Mouse (Mus musculus): ENCODE results near the gene Tmem220. TPM values are rescaled to one million over a fixed set of nuclear protein-coding genes. Genes with fewer than 3 reads are reported as not detected.

Gene Tmem220
- polyA plus RNA-seq, 2 experiments: 1.2 to 1.7 TPM

- no peak for TF ChIP-seq POLR2A (IDR thresholded peaks at IDR 0.05; ENCODE audit: borderline replicate concordance, extremely low read depth, insufficient read depth, insufficient read length)
- H3K36me3 ChIP-seq (ENCODE audit: control insufficient read depth, insufficient read depth, low read length): peaks cover 8% of the 10 kb centered on the region
- H3K4me2 ChIP-seq (replicated peaks; ENCODE audit: low read depth, low read length, severe bottlenecking): no peak overlapping the region
- H3K4me3 ChIP-seq (replicated peaks; ENCODE audit: low read length): no peak overlapping the region
- WGBS: 89% methylated on average over 3 of the region's 3 CpGs
- no peak overlapping the region for H3K27ac ChIP-seq (replicated peaks; ENCODE audit: low read depth, low read length)
- DNase-seq (ENCODE audit: low spot score) (no peak), ATAC-seq (ENCODE audit: low FRiP score, low read depth) (no peak)
- H3K9ac ChIP-seq (ENCODE audit: low read depth, low read length, severe bottlenecking): no peak overlapping the region
- no peaks in the 10 kb centered on the region for H3K9me3 ChIP-seq (ENCODE audit: control insufficient read depth, low read length)
- H3K27me3 ChIP-seq (ENCODE audit: control insufficient read depth, insufficient read depth, low read length): no peaks in the 10 kb centered on the region
- peaks cover 10% of the 10 kb centered on the region for H3K4me1 ChIP-seq (ENCODE audit: control insufficient read depth, insufficient read depth, low read length)
These were observed 24.3 kb downstream of the Tmem220 start for GRCm38 (mm10) chr11:67049256-67049655.

- Histone ChIP-seq H3K9me3 (ENCODE audit: control insufficient read depth, low read length) (no peaks in the 10 kb centered on the region), H3K4me3 (replicated peaks; ENCODE audit: low read length) (peak overlapping the region; percentile 95), H3K36me3 (ENCODE audit: control insufficient read depth, insufficient read depth, low read length) (peaks cover 14% of the 10 kb centered on the region), H3K4me1 (ENCODE audit: control insufficient read depth, insufficient read depth, low read length) (peaks cover 10% of the 10 kb centered on the region), H3K27ac (replicated peaks; ENCODE audit: low read depth, low read length) (peak overlapping the region; percentile 71), H3K4me2 (replicated peaks; ENCODE audit: low read depth, low read length, severe bottlenecking) (peak overlapping the region; percentile 71), H3K9ac (ENCODE audit: low read depth, low read length, severe bottlenecking) (peak overlapping the region; percentile 84), H3K27me3 (ENCODE audit: control insufficient read depth, insufficient read depth, low read length) (no peaks in the 10 kb centered on the region)
- DNase-seq (ENCODE audit: low spot score) (peak; percentile 14), ATAC-seq (ENCODE audit: low FRiP score, low read depth) (peak; percentile 28; the same call in 1 of the 2 replicates)
- 6% methylated on average over 16 of the region's 16 CpGs for WGBS
- TF ChIP-seq POLR2A (IDR thresholded peaks at IDR 0.05; ENCODE audit: borderline replicate concordance, extremely low read depth, insufficient read depth, insufficient read length): no peak
These were observed 26.8 kb downstream of the Tmem220 start for GRCm38 (mm10) chr11:67051676-67052320.

- ATAC-seq (ENCODE audit: low FRiP score, low read depth) (peak; percentile 90), DNase-seq (ENCODE audit: low spot score) (peak; percentile 87)
- Histone ChIP-seq H3K9ac (ENCODE audit: low read depth, low read length, severe bottlenecking) (peak within 1 kb of the TSS; percentile 84), H3K27me3 (ENCODE audit: control insufficient read depth, insufficient read depth, low read length) (no peaks in the 10 kb centered on the region), H3K4me3 (replicated peaks; ENCODE audit: low read length) (peak within 1 kb of the TSS; percentile 95), H3K4me2 (replicated peaks; ENCODE audit: low read depth, low read length, severe bottlenecking) (peak within 1 kb of the TSS; percentile 71), H3K9me3 (ENCODE audit: control insufficient read depth, low read length) (no peaks in the 10 kb centered on the region), H3K27ac (replicated peaks; ENCODE audit: low read depth, low read length) (peak within 1 kb of the TSS; percentile 71), H3K4me1 (ENCODE audit: control insufficient read depth, insufficient read depth, low read length) (peaks cover 10% of the 10 kb centered on the region), H3K36me3 (ENCODE audit: control insufficient read depth, insufficient read depth, low read length) (peaks cover 20% of the 10 kb centered on the region)
- WGBS: under 1% methylated on average over 33 of the region's 50 CpGs
- TF ChIP-seq POLR2A (IDR thresholded peaks at IDR 0.05; ENCODE audit: borderline replicate concordance, extremely low read depth, insufficient read depth, insufficient read length): peak; percentile 75; the same call in 1 of the 2 replicates
These were observed 27.5 kb downstream of the Tmem220 start, which contains the start of the genes Adprm and Sco1 for GRCm38 (mm10) chr11:67052321-67052952. Adprm (minus strand) TSS chr11:67052594. Sco1 (plus strand) TSS chr11:67052670.

GRCm38 (mm10) chr11:67054754-67055365 is 29.9 kb downstream of the Tmem220 start:
- no peak overlapping the region for H3K4me3 ChIP-seq (replicated peaks; ENCODE audit: low read length)
- no peaks in the 10 kb centered on the region for H3K27me3 ChIP-seq (ENCODE audit: control insufficient read depth, insufficient read depth, low read length)
- DNase-seq (ENCODE audit: low spot score): no peak
- H3K9ac ChIP-seq (ENCODE audit: low read depth, low read length, severe bottlenecking): no peak overlapping the region
- H3K4me1 ChIP-seq (ENCODE audit: control insufficient read depth, insufficient read depth, low read length): peaks cover 10% of the 10 kb centered on the region
- no peak overlapping the region for H3K27ac ChIP-seq (replicated peaks; ENCODE audit: low read depth, low read length)
- WGBS: 88% methylated on average over 8 of the region's 8 CpGs
- no peak overlapping the region for H3K4me2 ChIP-seq (replicated peaks; ENCODE audit: low read depth, low read length, severe bottlenecking)
- H3K9me3 ChIP-seq (ENCODE audit: control insufficient read depth, low read length): no peaks in the 10 kb centered on the region
- peaks cover 44% of the 10 kb centered on the region for H3K36me3 ChIP-seq (ENCODE audit: control insufficient read depth, insufficient read depth, low read length)
- ATAC-seq (ENCODE audit: low FRiP score, low read depth): no peak
- no peak for TF ChIP-seq POLR2A (IDR thresholded peaks at IDR 0.05; ENCODE audit: borderline replicate concordance, extremely low read depth, insufficient read depth, insufficient read length)

- Histone ChIP-seq H3K27ac (replicated peaks; ENCODE audit: low read depth, low read length) (no peak overlapping the region), H3K4me3 (replicated peaks; ENCODE audit: low read length) (no peak overlapping the region), H3K27me3 (ENCODE audit: control insufficient read depth, insufficient read depth, low read length) (no peaks in the 10 kb centered on the region), H3K36me3 (ENCODE audit: control insufficient read depth, insufficient read depth, low read length) (peaks cover 75% of the 10 kb centered on the region), H3K9ac (ENCODE audit: low read depth, low read length, severe bottlenecking) (no peak overlapping the region), H3K4me1 (ENCODE audit: control insufficient read depth, insufficient read depth, low read length) (no peaks in the 10 kb centered on the region), H3K9me3 (ENCODE audit: control insufficient read depth, low read length) (no peaks in the 10 kb centered on the region), H3K4me2 (replicated peaks; ENCODE audit: low read depth, low read length, severe bottlenecking) (no peak overlapping the region)
- no peak for DNase-seq (ENCODE audit: low spot score)
- no peak for TF ChIP-seq POLR2A (IDR thresholded peaks at IDR 0.05; ENCODE audit: borderline replicate concordance, extremely low read depth, insufficient read depth, insufficient read length)
- no peak for ATAC-seq (ENCODE audit: low FRiP score, low read depth)
- WGBS: 84% methylated on average over 2 of the region's 2 CpGs
These were observed 36.4 kb downstream of the Tmem220 start for GRCm38 (mm10) chr11:67061311-67061710.

All from limb, embryonic 14.5 days (tissue).